ENCODE assay signal across 10 mouse cellular contexts in genomic region chr2:167232132-167233008, GRCm38 (mm10). TPM values are rescaled to one million over a fixed set of nuclear protein-coding genes. Genes with fewer than 3 reads are reported as not detected.
DNase-seq lines count a peak whose midpoint lies in the region; ATAC-seq lines count a peak whose summit lies in the region.
"Had no signal": no experiment of that assay in that cellular context is flagged by ENCODE, and none has a peak within 500 bp of the region (broad histone marks: within the 10 kb centered on the region; RNA-seq: fewer than 3 reads in every experiment).

No protein-coding gene starts in this region.

- ATAC-seq in forebrain, embryonic 13.5 days, result no peak
- peak; percentile 28; the same call in 1 of the 2 replicates for ATAC-seq in kidney, embryonic 14.5 days (ENCODE audit: low FRiP score, low TSS enrichment)
- ATAC-seq in stomach, embryonic 15.5 days (ENCODE audit: insufficient read depth, low FRiP score, low read depth), result no peak

- peak overlapping the region; percentile 78 for H3K27ac ChIP-seq in forebrain, embryonic 10.5 days
- H3K27ac ChIP-seq in forebrain, embryonic 13.5 days, result no peak overlapping the region
- no peak overlapping the region for H3K27ac ChIP-seq in kidney, embryonic 14.5 days (ENCODE audit: low read depth, low read length)
- peak overlapping the region; percentile 35; the same call in 1 of the 2 replicates for H3K27ac ChIP-seq in stomach, embryonic 15.5 days

- WGBS in forebrain, embryonic 10.5 days, result 54% methylated on average over 14 of the region's 14 CpGs
- WGBS in forebrain, embryonic 13.5 days, result 52% methylated on average over 14 of the region's 14 CpGs
- WGBS in kidney, embryonic 14.5 days, result 59% methylated on average over 14 of the region's 14 CpGs
- 60% methylated on average over 14 of the region's 14 CpGs for WGBS in stomach, embryonic 15.5 days

- no peak overlapping the region for H3K4me2 ChIP-seq in forebrain, embryonic 13.5 days
- no peak overlapping the region for H3K4me2 ChIP-seq in kidney, embryonic 14.5 days (replicated peaks; ENCODE audit: low read depth, low read length)
- no peak overlapping the region for H3K4me2 ChIP-seq in stomach, embryonic 15.5 days

- DNase-seq in forebrain, embryonic 10.5 days (ENCODE audit: extremely low spot score, low spot score), result no peak
- DNase-seq in adrenal gland, adult (ENCODE audit: inconsistent age in 2 of 2, low spot score in 1 of 2), result peak; percentile 91 to 95
- peak; percentile 57 for DNase-seq in gastrocnemius, adult 18-20 months (ENCODE audit: low spot score)
- DNase-seq in layer of hippocampus, adult 11-12 months (ENCODE audit: low spot score), result no peak
- no peak for DNase-seq in B cell, adult 2 months

- H3K4me1 ChIP-seq in forebrain, embryonic 10.5 days, result peaks cover 46% of the 10 kb centered on the region
- H3K4me1 ChIP-seq in forebrain, embryonic 13.5 days, result no peaks in the 10 kb centered on the region
- H3K4me1 ChIP-seq in kidney, embryonic 14.5 days (ENCODE audit: control insufficient read depth, insufficient read depth, low read length), result peaks cover 21% of the 10 kb centered on the region
- peaks cover 15% of the 10 kb centered on the region for H3K4me1 ChIP-seq in stomach, embryonic 15.5 days

- no peaks in the 10 kb centered on the region for H3K9me3 ChIP-seq in forebrain, embryonic 10.5 days
- H3K9me3 ChIP-seq in forebrain, embryonic 13.5 days (replicated peaks), result no peaks in the 10 kb centered on the region
- H3K9me3 ChIP-seq in kidney, embryonic 14.5 days (ENCODE audit: control insufficient read depth, low read length), result no peaks in the 10 kb centered on the region
- no peaks in the 10 kb centered on the region for H3K9me3 ChIP-seq in stomach, embryonic 15.5 days

- H3K36me3 ChIP-seq in forebrain, embryonic 10.5 days (replicated peaks), result no peaks in the 10 kb centered on the region; the same call in 1 of the 2 replicates
- no peaks in the 10 kb centered on the region for H3K36me3 ChIP-seq in forebrain, embryonic 13.5 days (ENCODE audit: poor library complexity, severe bottlenecking)
- no peaks in the 10 kb centered on the region for H3K36me3 ChIP-seq in kidney, embryonic 14.5 days (ENCODE audit: control insufficient read depth, insufficient read depth, low read length)
- no peaks in the 10 kb centered on the region for H3K36me3 ChIP-seq in stomach, embryonic 15.5 days

- no peak overlapping the region for H3K4me3 ChIP-seq in forebrain, embryonic 10.5 days
- H3K4me3 ChIP-seq in forebrain, embryonic 13.5 days, result no peak overlapping the region
- H3K4me3 ChIP-seq in kidney, embryonic 14.5 days (ENCODE audit: low read length), result no peak overlapping the region
- H3K4me3 ChIP-seq in stomach, embryonic 15.5 days (replicated peaks), result no peak overlapping the region
- H3K4me3 ChIP-seq: erythroblast, embryonic 14.5 days had no signal

- no peaks in the 10 kb centered on the region for H3K27me3 ChIP-seq in forebrain, embryonic 10.5 days (ENCODE audit: poor library complexity, severe bottlenecking)
- H3K27me3 ChIP-seq in forebrain, embryonic 13.5 days, result no peaks in the 10 kb centered on the region
- no peaks in the 10 kb centered on the region for H3K27me3 ChIP-seq in kidney, embryonic 14.5 days (ENCODE audit: control insufficient read depth, insufficient read depth, low read length)
- H3K27me3 ChIP-seq in stomach, embryonic 15.5 days (replicated peaks), result no peaks in the 10 kb centered on the region

- no peak overlapping the region for H3K9ac ChIP-seq in forebrain, embryonic 13.5 days
- H3K9ac ChIP-seq in kidney, embryonic 14.5 days (ENCODE audit: low read depth, low read length), result peak overlapping the region; percentile 1; the same call in 1 of the 2 replicates
- no peak overlapping the region for H3K9ac ChIP-seq in stomach, embryonic 15.5 days

RNA-seq across cellular contexts. Expression of gene Ptgis, which starts 8.0 kb away (rescaled TPM):
- polyA plus RNA-seq in forebrain, embryonic 10.5 days (2016; fragmentation: Nextera tagmentation; extraction: Ambion mirVana), result 13.5 and 13.7 TPM in 2 replicates
- polyA plus RNA-seq in forebrain, embryonic 13.5 days (2015; fragmentation: Nextera tagmentation; extraction: Ambion mirVana), result 3.5 and 4.4 TPM in 2 replicates
- 1 to 10 TPM; 1.3 to 1.8 TPM for total RNA-seq in gastrocnemius, adult 18-20 months (2021)
- polyA plus RNA-seq in kidney, embryonic 14.5 days (2014; fragmentation: Nextera tagmentation; extraction: Ambion mirVana), result 15.5 and 18.0 TPM in 2 replicates
- polyA plus RNA-seq in stomach, embryonic 15.5 days (2015; fragmentation: Nextera tagmentation; extraction: Ambion mirVana), result 18.2 and 20.2 TPM in 2 replicates
- total RNA-seq: neutrophil, adult 5-6 weeks had no signal
- polyA plus RNA-seq: erythroblast, embryonic 14.5 days had no signal

RNA-seq across cellular contexts. Expression of gene Kcnb1, which starts 42.4 kb away (rescaled TPM):
- polyA plus RNA-seq in forebrain, embryonic 10.5 days (2016; fragmentation: Nextera tagmentation; extraction: Ambion mirVana), result 0.71 and 0.93 TPM in 2 replicates
- polyA plus RNA-seq in forebrain, embryonic 13.5 days (2015; fragmentation: Nextera tagmentation; extraction: Ambion mirVana), result 1.3 and 1.5 TPM in 2 replicates
- 10 to 100 TPM; 22.2 to 25.8 TPM for total RNA-seq in gastrocnemius, adult 18-20 months (2021)
- polyA plus RNA-seq in kidney, embryonic 14.5 days (2014; fragmentation: Nextera tagmentation; extraction: Ambion mirVana), result 1.5 and 1.7 TPM in 2 replicates
- 1.4 and 1.5 TPM in 2 replicates for polyA plus RNA-seq in stomach, embryonic 15.5 days (2015; fragmentation: Nextera tagmentation; extraction: Ambion mirVana)
- polyA plus RNA-seq: erythroblast, embryonic 14.5 days had no signal

Comparison
In these comparisons a context has a peak if more than half of its experiments do, and no peak if none do; other contexts are left out.
1. H3K27ac ChIP-seq: peak in forebrain, embryonic 10.5 days (single experiment) and stomach, embryonic 15.5 days (single experiment); none in forebrain, embryonic 13.5 days (single experiment) and kidney, embryonic 14.5 days (single experiment).
2. DNase-seq: peak in adrenal gland, adult (2 of 2) and gastrocnemius, adult 18-20 months (single experiment); none in forebrain, embryonic 10.5 days (single experiment), layer of hippocampus, adult 11-12 months (single experiment) and B cell, adult 2 months (0 of 2).